Mouse (Mus musculus) stomach, postnatal 0 days (tissue): ENCODE results near the gene Cemip. TPM values are rescaled to one million over a fixed set of nuclear protein-coding genes. Genes with fewer than 3 reads are reported as not detected.

Source experiments
- ATAC-seq: fragments of 200-750 bp; cut with Nextera tagmentation; 2 replicates; pipeline ENCODE4 v1.8.0; 2017; ENCODE audit not compliant: low FRiP score, low TSS enrichment
- DNase-seq: peaks from one replicate; pipeline ENCODE4 v3.0.0-alpha.2; 2016; ENCODE audit warnings: low spot score
- H3K27ac ChIP-seq: fragments of 300-500 bp; sonication (generic); replicated peaks from 2 replicates; pipeline ENCODE4 v1.5.1; 2014; ENCODE audit warnings: mild to moderate bottlenecking, control low read depth
- H3K27me3 ChIP-seq: fragments of 300-500 bp; sonication (generic); 2 replicates; pipeline ENCODE4 v1.6.1; 2014; ENCODE audit warnings: low read length; ENCODE audit not compliant: control insufficient read depth, insufficient read depth
- H3K36me3 ChIP-seq: fragments of 300-500 bp; sonication (generic); 2 replicates; pipeline ENCODE4 v1.6.1; 2014; ENCODE audit warnings: low read length, mixed read lengths; ENCODE audit not compliant: control insufficient read depth, insufficient read depth
- H3K4me1 ChIP-seq: fragments of 300-500 bp; sonication (generic); replicated peaks from 2 replicates; pipeline ENCODE4 v1.6.1; 2014; ENCODE audit warnings: antibody characterized with exemption; ENCODE audit not compliant: control insufficient read depth, insufficient read depth
- H3K4me2 ChIP-seq: fragments of 300-500 bp; sonication (generic); replicated peaks from 2 replicates; pipeline ENCODE4 v1.6.1; 2014; ENCODE audit warnings: low read depth, mild to moderate bottlenecking, control low read depth, moderate library complexity
- H3K4me3 ChIP-seq: fragments of 300-500 bp; sonication (generic); 2 replicates; pipeline ENCODE4 v1.5.1; 2014; ENCODE audit warnings: low read depth, low read length, control low read depth
- H3K9ac ChIP-seq: fragments of 300-500 bp; sonication (generic); 2 replicates; pipeline ENCODE4 v1.6.1; 2014; ENCODE audit warnings: mild to moderate bottlenecking, low read length, control low read depth, mixed read lengths
- H3K9me3 ChIP-seq: fragments of 300-500 bp; sonication (generic); 2 replicates; pipeline ENCODE4 v1.6.1; 2016; ENCODE audit warnings: low read length; ENCODE audit not compliant: control insufficient read depth
- CTCF ChIP-seq: IDR thresholded peaks from 2 replicates; pipeline ENCODE4 v1.5.1; 2016; ENCODE audit warnings: antibody characterized with exemption, low read depth, mild to moderate bottlenecking, moderate library complexity
- EP300 ChIP-seq: optimal IDR thresholded peaks from 2 replicates; pipeline ENCODE3; 2016; ENCODE audit warnings: antibody characterized with exemption
- WGBS: fragments of 180-500 bp; shearing (Covaris S2); extraction: QIAGEN DNeasy Blood & Tissue Kit; methylation state at CpG from one replicate; pipeline ENCODE4 v1.1.7; 2014; 5-methylcytosine and 5-hydroxymethylcytosine counted together
- polyA plus RNA-seq: library from polyadenylated mRNA; unstranded; fragments of >200 nt; fragmentation: Nextera tagmentation; extraction: Ambion mirVana; gene quantifications from 2 replicates; pipeline ENCODE4 v1.2.1, GENCODE M21; 2015

Cemip gene
- polyA plus RNA-seq, 1 experiment from 2014 or later = 0.40 TPM

GRCm38 (mm10) chr7:84102589-84102988 is 16.3 kb upstream of the Cemip start:
- ATAC-seq (peak; percentile 57; the same call in 1 of the 2 replicates), DNase-seq (no peak)
- 83% methylated on average over 1 of the region's 1 CpGs for WGBS
- TF ChIP-seq EP300 = no peak
- TF ChIP-seq CTCF = no peak
- Histone ChIP-seq H3K4me2 (no peak overlapping the region), H3K4me1 (no peaks in the 10 kb centered on the region), H3K9ac (no peak overlapping the region), H3K27me3 (no peaks in the 10 kb centered on the region), H3K27ac (no peak overlapping the region), H3K9me3 (no peaks in the 10 kb centered on the region), H3K4me3 (no peak overlapping the region), H3K36me3 (no peaks in the 10 kb centered on the region)

- Histone ChIP-seq H3K36me3 (no peaks in the 10 kb centered on the region), H3K4me3 (no peak overlapping the region), H3K4me2 (no peak overlapping the region), H3K9ac (no peak overlapping the region), H3K9me3 (no peaks in the 10 kb centered on the region), H3K4me1 (no peaks in the 10 kb centered on the region), H3K27me3 (no peaks in the 10 kb centered on the region), H3K27ac (no peak overlapping the region)
- ATAC-seq (no peak), DNase-seq (no peak)
- WGBS = 71% methylated on average over 3 of the region's 3 CpGs
- no peak for TF ChIP-seq EP300
- TF ChIP-seq CTCF = no peak
Observed at GRCm38 (mm10) chr7:84100672-84101071, 14.4 kb upstream of the Cemip start.

- no peak for ATAC-seq
- H3K4me1 ChIP-seq = no peaks in the 10 kb centered on the region
- no peak overlapping the region for H3K27ac ChIP-seq
- H3K27me3 ChIP-seq = no peaks in the 10 kb centered on the region
- no peaks in the 10 kb centered on the region for H3K9me3 ChIP-seq
- WGBS = 87% methylated on average over 1 of the region's 1 CpGs
- no peak overlapping the region for H3K4me2 ChIP-seq
- H3K4me3 ChIP-seq = no peak overlapping the region
- DNase-seq = no peak
- no peak overlapping the region for H3K9ac ChIP-seq
- no peak for TF ChIP-seq EP300
- no peak for TF ChIP-seq CTCF
- H3K36me3 ChIP-seq = no peaks in the 10 kb centered on the region
Observed at GRCm38 (mm10) chr7:84098098-84098497, 11.8 kb upstream of the Cemip start.

GRCm38 (mm10) chr7:84096501-84096900 is 10.2 kb upstream of the Cemip start:
- Histone ChIP-seq H3K27me3 (no peaks in the 10 kb centered on the region), H3K9ac (no peak overlapping the region), H3K4me2 (no peak overlapping the region), H3K9me3 (no peaks in the 10 kb centered on the region), H3K36me3 (no peaks in the 10 kb centered on the region), H3K27ac (no peak overlapping the region), H3K4me1 (no peaks in the 10 kb centered on the region), H3K4me3 (no peak overlapping the region)
- TF ChIP-seq EP300 = no peak
- no peak for TF ChIP-seq CTCF
- DNase-seq (no peak), ATAC-seq (no peak)
- 59% methylated on average over 6 of the region's 6 CpGs for WGBS

GRCm38 (mm10) chr7:84090793-84091192 is 4.5 kb upstream of the Cemip start:
- H3K9me3 ChIP-seq = no peaks in the 10 kb centered on the region
- no peak for ATAC-seq
- TF ChIP-seq EP300 = no peak
- TF ChIP-seq CTCF = no peak
- H3K4me1 ChIP-seq = no peaks in the 10 kb centered on the region
- H3K9ac ChIP-seq = no peak overlapping the region
- no peak overlapping the region for H3K4me3 ChIP-seq
- no peak overlapping the region for H3K4me2 ChIP-seq
- H3K36me3 ChIP-seq = no peaks in the 10 kb centered on the region
- H3K27ac ChIP-seq = no peak overlapping the region
- WGBS = 50% methylated on average over 4 of the region's 4 CpGs
- no peaks in the 10 kb centered on the region; the same call in 1 of the 2 replicates for H3K27me3 ChIP-seq
- no peak for DNase-seq

GRCm38 (mm10) chr7:84089777-84090176 is 3.5 kb upstream of the Cemip start:
- peaks cover 6% of the 10 kb centered on the region for H3K27me3 ChIP-seq
- no peaks in the 10 kb centered on the region for H3K9me3 ChIP-seq
- 14% methylated on average over 1 of the region's 1 CpGs for WGBS
- no peak overlapping the region for H3K27ac ChIP-seq
- no peaks in the 10 kb centered on the region for H3K4me1 ChIP-seq
- H3K36me3 ChIP-seq = no peaks in the 10 kb centered on the region
- H3K4me2 ChIP-seq = no peak overlapping the region
- no peak for ATAC-seq
- no peak for TF ChIP-seq EP300
- TF ChIP-seq CTCF = peak; percentile 73
- H3K9ac ChIP-seq = no peak overlapping the region
- H3K4me3 ChIP-seq = no peak overlapping the region
- no peak for DNase-seq
